Mouse (Mus musculus): ENCODE data around the gene Hmgcll1.

GRCm38 (mm10) chr9:76134042-76134441, 119.4 kb downstream of the Hmgcll1 start:
- TF ChIP-seq EP300 (IDR thresholded peaks at IDR 0.05; ENCODE audit: insufficient read depth, low read depth, low read length) (no peak), POLR2A (IDR thresholded peaks at IDR 0.05; ENCODE audit: insufficient read depth, low read depth, low read length) (no peak)
